Mouse (Mus musculus) kidney, embryonic 15.5 days (tissue): ENCODE results near the gene Egln1. TPM values are rescaled to one million over a fixed set of nuclear protein-coding genes. Genes with fewer than 3 reads are reported as not detected.
A peak's percentile ranks its signal among the peaks of the same experiment; 100 is the strongest.

Source experiments
- ATAC-seq: fragments of 200-750 bp; cut with Nextera tagmentation; replicated peaks from 2 replicates; pipeline ENCODE4 v1.8.0; 2017; ENCODE audit warnings: moderate TSS enrichment; ENCODE audit not compliant: low FRiP score
- H3K27ac ChIP-seq: fragments of 300-500 bp; sonication (generic); 2 replicates; pipeline ENCODE4 v1.5.1; 2015; ENCODE audit warnings: mild to moderate bottlenecking, inconsistent platforms
- H3K27me3 ChIP-seq: fragments of 300-500 bp; sonication (generic); 2 replicates; pipeline ENCODE4 v1.6.1; 2015; ENCODE audit warnings: inconsistent platforms
- H3K36me3 ChIP-seq: fragments of 300-500 bp; sonication (generic); 2 replicates; pipeline ENCODE4 v1.6.1; 2015; ENCODE audit warnings: inconsistent platforms
- H3K4me1 ChIP-seq: fragments of 300-500 bp; sonication (generic); 2 replicates; pipeline ENCODE4 v1.6.1; 2015; ENCODE audit warnings: inconsistent platforms
- H3K4me2 ChIP-seq: fragments of 300-500 bp; sonication (generic); 2 replicates; pipeline ENCODE4 v1.6.1; 2015; ENCODE audit warnings: moderate library complexity, mild to moderate bottlenecking, inconsistent platforms
- H3K4me3 ChIP-seq: fragments of 300-500 bp; sonication (generic); replicated peaks from 2 replicates; pipeline ENCODE4 v1.5.1; 2015; ENCODE audit warnings: mild to moderate bottlenecking, inconsistent platforms
- H3K9ac ChIP-seq: fragments of 300-500 bp; sonication (generic); 2 replicates; pipeline ENCODE4 v1.6.1; 2015; ENCODE audit warnings: mild to moderate bottlenecking, inconsistent platforms
- H3K9me3 ChIP-seq: fragments of 300-500 bp; sonication (generic); replicated peaks from 2 replicates; pipeline ENCODE4 v1.6.1; 2016; ENCODE audit warnings: inconsistent platforms
- WGBS: fragments of 180-500 bp; shearing (Covaris S2); methylation state at CpG from one replicate; pipeline ENCODE4 v1.1.7; 2015; ENCODE audit warnings: mixed read lengths; 5-methylcytosine and 5-hydroxymethylcytosine counted together
- polyA plus RNA-seq: library from polyadenylated mRNA; unstranded; fragments of >200 nt; fragmentation: Nextera tagmentation; extraction: Ambion mirVana; gene quantifications from 2 replicates; pipeline ENCODE4 v1.2.1, GENCODE M21; 2015

Egln1 gene
- polyA plus RNA-seq, 1 experiment from 2014 or later, result 11.1 TPM

- no peaks in the 10 kb centered on the region for H3K36me3 ChIP-seq
- 91% methylated on average over 8 of the region's 8 CpGs for WGBS
- H3K9me3 ChIP-seq, result no peaks in the 10 kb centered on the region
- peaks cover 21% of the 10 kb centered on the region for H3K4me1 ChIP-seq
- no peak overlapping the region for H3K27ac ChIP-seq
- H3K4me3 ChIP-seq, result no peak overlapping the region
- no peaks in the 10 kb centered on the region for H3K27me3 ChIP-seq
- no peak overlapping the region for H3K4me2 ChIP-seq
- no peak for ATAC-seq
- no peak overlapping the region for H3K9ac ChIP-seq
Measured at GRCm38 (mm10) chr8:124964966-124965365, 15.8 kb upstream of the Egln1 start.

GRCm38 (mm10) chr8:124963246-124963645 is 14.1 kb upstream of the Egln1 start:
- no peak overlapping the region for H3K4me3 ChIP-seq
- no peaks in the 10 kb centered on the region for H3K36me3 ChIP-seq
- no peak overlapping the region for H3K4me2 ChIP-seq
- H3K9me3 ChIP-seq, result no peaks in the 10 kb centered on the region
- peaks cover 21% of the 10 kb centered on the region for H3K4me1 ChIP-seq
- no peaks in the 10 kb centered on the region for H3K27me3 ChIP-seq
- no peak for ATAC-seq
- H3K9ac ChIP-seq, result no peak overlapping the region
- WGBS, result 91% methylated on average over 5 of the region's 5 CpGs
- H3K27ac ChIP-seq, result no peak overlapping the region

- 32% methylated on average over 8 of the region's 8 CpGs for WGBS
- Histone ChIP-seq H3K36me3 (no peaks in the 10 kb centered on the region), H3K9me3 (no peaks in the 10 kb centered on the region), H3K27me3 (no peaks in the 10 kb centered on the region), H3K4me1 (peaks cover 21% of the 10 kb centered on the region), H3K27ac (peak overlapping the region; percentile 64), H3K9ac (no peak overlapping the region), H3K4me2 (no peak overlapping the region), H3K4me3 (no peak overlapping the region)
- no peak for ATAC-seq
Measured at GRCm38 (mm10) chr8:124960226-124960880, 11.2 kb upstream of the Egln1 start.

- Histone ChIP-seq H3K9ac (no peak overlapping the region), H3K9me3 (no peaks in the 10 kb centered on the region), H3K4me3 (no peak overlapping the region), H3K27ac (peak overlapping the region; percentile 64), H3K4me2 (no peak overlapping the region), H3K27me3 (no peaks in the 10 kb centered on the region), H3K4me1 (peaks cover 21% of the 10 kb centered on the region), H3K36me3 (no peaks in the 10 kb centered on the region)
- WGBS, result 68% methylated on average over 8 of the region's 8 CpGs
- no peak for ATAC-seq
Measured at GRCm38 (mm10) chr8:124959462-124960225, 10.5 kb upstream of the Egln1 start.

GRCm38 (mm10) chr8:124954572-124955082 is 5.5 kb upstream of the Egln1 start:
- Histone ChIP-seq H3K4me3 (no peak overlapping the region), H3K27ac (no peak overlapping the region), H3K36me3 (no peaks in the 10 kb centered on the region), H3K27me3 (no peaks in the 10 kb centered on the region), H3K9ac (no peak overlapping the region), H3K4me1 (peaks cover 29% of the 10 kb centered on the region), H3K9me3 (no peaks in the 10 kb centered on the region), H3K4me2 (no peak overlapping the region)
- WGBS, result 71% methylated on average over 8 of the region's 8 CpGs
- ATAC-seq, result no peak

GRCm38 (mm10) chr8:124953188-124953587 is 4.1 kb upstream of the Egln1 start:
- no peak overlapping the region for H3K4me2 ChIP-seq
- WGBS, result 66% methylated on average over 7 of the region's 7 CpGs
- H3K4me3 ChIP-seq, result no peak overlapping the region
- H3K9ac ChIP-seq, result no peak overlapping the region
- ATAC-seq, result no peak
- no peak overlapping the region for H3K27ac ChIP-seq
- H3K36me3 ChIP-seq, result no peaks in the 10 kb centered on the region
- H3K4me1 ChIP-seq, result peaks cover 22% of the 10 kb centered on the region
- no peaks in the 10 kb centered on the region for H3K27me3 ChIP-seq
- H3K9me3 ChIP-seq, result no peaks in the 10 kb centered on the region

GRCm38 (mm10) chr8:124950865-124951264 is 1.7 kb upstream of the Egln1 start:
- H3K4me1 ChIP-seq, result peaks cover 39% of the 10 kb centered on the region
- H3K9me3 ChIP-seq, result no peaks in the 10 kb centered on the region
- peak overlapping the region; percentile 89 for H3K4me2 ChIP-seq
- 0 out of 2 replicates have a peak overlapping the region, but pooled peaks have one; percentile 82 for H3K9ac ChIP-seq
- H3K27me3 ChIP-seq, result no peaks in the 10 kb centered on the region
- WGBS, result 51% methylated on average over 2 of the region's 2 CpGs
- no peak overlapping the region for H3K27ac ChIP-seq
- no peak for ATAC-seq
- H3K4me3 ChIP-seq, result peak overlapping the region; percentile 93; the same call in 1 of the 2 replicates
- no peaks in the 10 kb centered on the region for H3K36me3 ChIP-seq

GRCm38 (mm10) chr8:124950069-124950456 is 939 bp upstream of the Egln1 start:
- no peak for ATAC-seq
- WGBS, result 23% methylated on average over 10 of the region's 10 CpGs
- Histone ChIP-seq H3K4me1 (peaks cover 44% of the 10 kb centered on the region), H3K9me3 (no peaks in the 10 kb centered on the region), H3K27ac (peak overlapping the region; percentile 97), H3K4me2 (peak overlapping the region; percentile 89), H3K36me3 (no peaks in the 10 kb centered on the region), H3K27me3 (no peaks in the 10 kb centered on the region), H3K4me3 (peak overlapping the region; percentile 93), H3K9ac (peak overlapping the region; percentile 82)

- peak overlapping the region; percentile 93 for H3K4me3 ChIP-seq
- no peaks in the 10 kb centered on the region for H3K9me3 ChIP-seq
- H3K9ac ChIP-seq, result peak overlapping the region; percentile 82
- H3K4me2 ChIP-seq, result peak overlapping the region; percentile 89
- no peaks in the 10 kb centered on the region for H3K27me3 ChIP-seq
- 0 out of 2 replicates have a peak, but pooled peaks cover 6% of the 10 kb centered on the region for H3K36me3 ChIP-seq
- ATAC-seq, result peak; percentile 43
- WGBS, result under 1% methylated on average over 61 of the region's 62 CpGs
- peak overlapping the region; percentile 97 for H3K27ac ChIP-seq
- peaks cover 52% of the 10 kb centered on the region for H3K4me1 ChIP-seq
Measured at GRCm38 (mm10) chr8:124948733-124949111, 402 bp downstream of the Egln1 start.

GRCm38 (mm10) chr8:124947865-124948732 is 1.0 kb downstream of the Egln1 start:
- peaks cover 57% of the 10 kb centered on the region for H3K4me1 ChIP-seq
- peaks cover 10% of the 10 kb centered on the region; the same call in 1 of the 2 replicates for H3K36me3 ChIP-seq
- H3K9me3 ChIP-seq, result no peaks in the 10 kb centered on the region
- H3K27me3 ChIP-seq, result no peaks in the 10 kb centered on the region
- H3K4me2 ChIP-seq, result peak overlapping the region; percentile 89
- H3K4me3 ChIP-seq, result peak overlapping the region; percentile 93
- H3K27ac ChIP-seq, result peak overlapping the region; percentile 97
- under 1% methylated on average over 67 of the region's 67 CpGs for WGBS
- H3K9ac ChIP-seq, result peak overlapping the region; percentile 82
- peak; percentile 35 for ATAC-seq

- Histone ChIP-seq H3K36me3 (peaks cover 29% of the 10 kb centered on the region), H3K4me3 (no peak overlapping the region), H3K27ac (no peak overlapping the region), H3K9me3 (no peaks in the 10 kb centered on the region), H3K9ac (no peak overlapping the region), H3K4me2 (no peak overlapping the region), H3K4me1 (peaks cover 35% of the 10 kb centered on the region), H3K27me3 (no peaks in the 10 kb centered on the region)
- ATAC-seq, result no peak
- 69% methylated on average over 7 of the region's 7 CpGs for WGBS
Measured at GRCm38 (mm10) chr8:124944406-124944805, 4.7 kb downstream of the Egln1 start.
